ENCODE assay signal across 8 mouse cellular contexts in the genomic region with DNA sequence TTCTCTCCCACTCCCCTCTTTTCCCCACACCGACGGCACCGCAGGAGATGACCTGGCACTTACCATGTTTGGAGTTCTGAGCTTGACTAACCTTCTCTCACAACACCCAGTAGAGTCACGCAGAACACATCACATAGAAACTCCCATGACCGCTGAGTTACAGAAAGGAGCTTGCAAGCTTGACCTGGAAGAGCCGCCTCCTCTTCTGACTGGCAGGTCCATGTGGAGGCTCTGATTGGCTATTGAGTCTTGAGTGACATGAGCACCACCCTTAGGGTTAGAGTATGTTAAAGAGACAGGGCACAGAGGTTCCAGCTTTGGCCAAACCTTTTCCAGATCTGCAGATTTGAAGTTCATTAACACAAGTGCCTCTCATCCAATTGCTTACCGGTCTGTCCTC. TPM values are rescaled to one million over a fixed set of nuclear protein-coding genes. Genes with fewer than 3 reads are reported as not detected.
DNase-seq lines count a peak whose midpoint lies in the region; ATAC-seq and TF ChIP-seq lines count a peak whose summit lies in the region.
"Not testable (repeated sequence)": the region's sequence is repeated elsewhere in the genome, so short reads cannot be mapped to it uniquely, and the experiment has no call there.

A gene (minus strand): TSS at position 153 of the 400 bp plus-strand sequence.

- 2% methylated on average over 4 of the region's 7 CpGs for WGBS in forebrain, embryonic 14.5 days
- 1% methylated on average over 7 of the region's 7 CpGs for WGBS in liver, embryonic 15.5 days (ENCODE audit: insufficient replicate concordance)
- 0% methylated on average over 4 of the region's 7 CpGs for WGBS in neural tube, embryonic 11.5 days
- WGBS in stomach, embryonic 15.5 days, result 0% methylated on average over 5 of the region's 7 CpGs

- intact Hi-C loops in heart, postnatal 14 days (cut with DNase I), result not testable (repeated sequence)

- not testable (repeated sequence) for ATAC-seq in forebrain, embryonic 14.5 days; liver, embryonic 15.5 days (ENCODE audit: insufficient read depth); neural tube, embryonic 11.5 days (ENCODE audit: insufficient read depth, low FRiP score, low TSS enrichment); stomach, embryonic 15.5 days (ENCODE audit: insufficient read depth, low FRiP score, low read depth)

- peak within 1 kb of the TSS; percentile 36 for H3K4me2 ChIP-seq in forebrain, embryonic 14.5 days (ENCODE audit: low read length)
- H3K4me2 ChIP-seq in liver, embryonic 15.5 days, result peak within 1 kb of the TSS; percentile 55
- peak within 1 kb of the TSS; percentile 25; the same call in 1 of the 2 replicates for H3K4me2 ChIP-seq in neural tube, embryonic 11.5 days (ENCODE audit: low read depth)
- peak within 1 kb of the TSS; percentile 42 for H3K4me2 ChIP-seq in stomach, embryonic 15.5 days

- H3K4me3 ChIP-seq in C2C12 (ENCODE audit: insufficient read depth, poor library complexity, severe bottlenecking), result peak within 1 kb of the TSS; percentile 41
- peak within 1 kb of the TSS; percentile 35 for H3K4me3 ChIP-seq in forebrain, embryonic 14.5 days (ENCODE audit: low read depth, low read length)
- peak within 1 kb of the TSS; percentile 56 for H3K4me3 ChIP-seq in liver, embryonic 15.5 days (replicated peaks)
- peak within 1 kb of the TSS; percentile 34 for H3K4me3 ChIP-seq in neural tube, embryonic 11.5 days (ENCODE audit: low read depth, low read length)
- H3K4me3 ChIP-seq in stomach, embryonic 15.5 days (replicated peaks), result peak within 1 kb of the TSS; percentile 51

- not testable (repeated sequence) for H3K36me3 ChIP-seq in C2C12 (ENCODE audit: control insufficient read depth, insufficient read depth); forebrain, embryonic 14.5 days (ENCODE audit: control insufficient read depth, insufficient read depth, low read length); liver, embryonic 15.5 days (replicated peaks); neural tube, embryonic 11.5 days (ENCODE audit: control insufficient read depth, insufficient read depth, low read length); stomach, embryonic 15.5 days

- not testable (repeated sequence) for TF ChIP-seq CTCF in C2C12 (IDR thresholded peaks at IDR 0.05; ENCODE audit: control insufficient read depth, insufficient read depth, insufficient read length); brain, embryonic 14.5 days (IDR thresholded peaks at IDR 0.05; ENCODE audit: borderline replicate concordance, extremely low read depth, insufficient read depth, insufficient read length)

- H3K79me3 ChIP-seq in C2C12 (ENCODE audit: low read depth), result not testable (repeated sequence)

- not testable (repeated sequence) for H3K79me2 ChIP-seq in C2C12 (ENCODE audit: control insufficient read depth, insufficient read depth)

- not testable (repeated sequence) for H3K9ac ChIP-seq in forebrain, embryonic 14.5 days (ENCODE audit: low read length); liver, embryonic 15.5 days; neural tube, embryonic 11.5 days (ENCODE audit: low read length); stomach, embryonic 15.5 days

- DNase-seq in brain, embryonic 14.5 days (ENCODE audit: low read depth), result peak; percentile 59
- DNase-seq in forebrain, embryonic 14.5 days (ENCODE audit: low spot score), result peak; percentile 38
- DNase-seq in heart, postnatal 14 days, result peak; percentile 79 to 80
- peak; percentile 72 to 80 for DNase-seq in kidney, postnatal 4 days
- DNase-seq in neural tube, embryonic 11.5 days (ENCODE audit: low spot score), result peak; percentile 17

- not testable (repeated sequence) for H3K27ac ChIP-seq in forebrain, embryonic 14.5 days (ENCODE audit: low read depth, low read length); liver, embryonic 15.5 days (replicated peaks); neural tube, embryonic 11.5 days (ENCODE audit: low read depth, low read length); stomach, embryonic 15.5 days

- H3ac ChIP-seq in C2C12 (ENCODE audit: control insufficient read depth, insufficient read length, low read depth), result not testable (repeated sequence)

- H3K27me3 ChIP-seq in C2C12 (ENCODE audit: control insufficient read depth, insufficient read depth, insufficient read length); forebrain, embryonic 14.5 days (replicated peaks; ENCODE audit: control insufficient read depth, insufficient read depth, low read length); liver, embryonic 15.5 days; neural tube, embryonic 11.5 days (ENCODE audit: control insufficient read depth, insufficient read depth, low read length); stomach, embryonic 15.5 days (replicated peaks): not testable (repeated sequence)

- not testable (repeated sequence) for TF ChIP-seq POLR2A in brain, embryonic 14.5 days (IDR thresholded peaks at IDR 0.05; ENCODE audit: borderline replicate concordance, extremely low read depth, insufficient read depth, insufficient read length, poor library complexity, severe bottlenecking)

- not testable (repeated sequence) for H3K9me3 ChIP-seq in forebrain, embryonic 14.5 days (replicated peaks; ENCODE audit: control insufficient read depth, low read length); liver, embryonic 15.5 days (replicated peaks); neural tube, embryonic 11.5 days (ENCODE audit: control insufficient read depth, low read length); stomach, embryonic 15.5 days

- H3K4me1 ChIP-seq in forebrain, embryonic 14.5 days (ENCODE audit: control insufficient read depth, insufficient read depth, low read length); liver, embryonic 15.5 days (replicated peaks); neural tube, embryonic 11.5 days (ENCODE audit: control insufficient read depth, insufficient read depth, low read length); stomach, embryonic 15.5 days: not testable (repeated sequence)

RNA-seq across cellular contexts. Expression of the gene that starts here (rescaled TPM):
- 7.8 TPM for polyA plus RNA-seq in C2C12 (2012; fragmentation: generic; extraction: Trizol)
- 6.5 and 7.2 TPM in 2 replicates for polyA plus RNA-seq in brain, embryonic 14.5 days (2012; rRNA removed)
- polyA plus RNA-seq in forebrain, embryonic 14.5 days (2014; fragmentation: Nextera tagmentation; extraction: Ambion mirVana), result 15.4 and 18.3 TPM in 2 replicates
- 10 to 100 TPM; 31.1 to 43.1 TPM for total RNA-seq in heart, postnatal 14 days (2021)
- polyA plus RNA-seq in liver, embryonic 15.5 days (2015; fragmentation: Nextera tagmentation; extraction: Ambion mirVana), result 4.2 and 4.3 TPM in 2 replicates
- polyA plus RNA-seq in neural tube, embryonic 11.5 days (2014; fragmentation: Nextera tagmentation; extraction: Ambion mirVana), result 15.4 and 20.3 TPM in 2 replicates
- polyA plus RNA-seq in stomach, embryonic 15.5 days (2015; fragmentation: Nextera tagmentation; extraction: Ambion mirVana), result 15.7 and 17.4 TPM in 2 replicates

Comparison
In these comparisons a context has a peak if more than half of its experiments do, and no peak if none do; other contexts are left out.
1. DNase-seq: peak in every context shown above with its lines; median percentile 80 in heart, postnatal 14 days; 76 in kidney, postnatal 4 days; 59 in brain, embryonic 14.5 days; 38 in forebrain, embryonic 14.5 days; 17 in neural tube, embryonic 11.5 days.